Mouse (Mus musculus): ENCODE results near the gene Pfdn6. TPM values are rescaled to one million over a fixed set of nuclear protein-coding genes. Genes with fewer than 3 reads are reported as not detected.
"Not testable (repeated sequence)": the region's sequence is repeated elsewhere in the genome, so short reads cannot be mapped to it uniquely, and the experiment has no call there.

The Pfdn6 gene
- polyA plus RNA-seq, 1 experiment from 2014 or later, result 208 TPM

- H3K9me3 ChIP-seq (ENCODE audit: control insufficient read depth, low read length), result no peaks in the 10 kb centered on the region
- no peak overlapping the region for H3K27ac ChIP-seq (replicated peaks; ENCODE audit: low read depth, low read length)
- no peak for DNase-seq (ENCODE audit: low spot score)
- no peak overlapping the region for H3K4me3 ChIP-seq (ENCODE audit: low read depth, low read length)
- H3K9ac ChIP-seq (ENCODE audit: low read length), result no peak overlapping the region
- no peak overlapping the region for H3K4me2 ChIP-seq (ENCODE audit: low read depth, severe bottlenecking)
- no peak for ATAC-seq (ENCODE audit: insufficient number of reproducible peaks, low FRiP score, low TSS enrichment, low read depth)
- WGBS, result 81% methylated on average over 7 of the region's 7 CpGs
- H3K4me1 ChIP-seq (ENCODE audit: control insufficient read depth, insufficient read depth, low read length), result no peaks in the 10 kb centered on the region
- no peaks in the 10 kb centered on the region for H3K36me3 ChIP-seq (ENCODE audit: control insufficient read depth, insufficient read depth, low read length)
- no peaks in the 10 kb centered on the region for H3K27me3 ChIP-seq (ENCODE audit: control insufficient read depth, insufficient read depth, low read length)
Measured at GRCm38 (mm10) chr17:33902491-33902890, 37.7 kb downstream of the Pfdn6 start.

GRCm38 (mm10) chr17:33902079-33902478 is 38.1 kb downstream of the Pfdn6 start:
- WGBS, result 34% methylated on average over 4 of the region's 4 CpGs
- Histone ChIP-seq H3K4me1 (ENCODE audit: control insufficient read depth, insufficient read depth, low read length) (no peaks in the 10 kb centered on the region), H3K27me3 (ENCODE audit: control insufficient read depth, insufficient read depth, low read length) (no peaks in the 10 kb centered on the region), H3K9me3 (ENCODE audit: control insufficient read depth, low read length) (no peaks in the 10 kb centered on the region), H3K9ac (ENCODE audit: low read length) (no peak overlapping the region), H3K27ac (replicated peaks; ENCODE audit: low read depth, low read length) (no peak overlapping the region), H3K4me3 (ENCODE audit: low read depth, low read length) (no peak overlapping the region), H3K4me2 (ENCODE audit: low read depth, severe bottlenecking) (no peak overlapping the region), H3K36me3 (ENCODE audit: control insufficient read depth, insufficient read depth, low read length) (no peaks in the 10 kb centered on the region)
- no peak for ATAC-seq (ENCODE audit: insufficient number of reproducible peaks, low FRiP score, low TSS enrichment, low read depth)
- no peak for DNase-seq (ENCODE audit: low spot score)

GRCm38 (mm10) chr17:33901653-33902052 is 38.5 kb downstream of the Pfdn6 start:
- no peak for DNase-seq (ENCODE audit: low spot score)
- H3K4me2 ChIP-seq (ENCODE audit: low read depth, severe bottlenecking), result no peak overlapping the region
- H3K27me3 ChIP-seq (ENCODE audit: control insufficient read depth, insufficient read depth, low read length), result no peaks in the 10 kb centered on the region
- WGBS, result 74% methylated on average over 4 of the region's 4 CpGs
- no peaks in the 10 kb centered on the region for H3K36me3 ChIP-seq (ENCODE audit: control insufficient read depth, insufficient read depth, low read length)
- no peak overlapping the region for H3K4me3 ChIP-seq (ENCODE audit: low read depth, low read length)
- H3K9ac ChIP-seq (ENCODE audit: low read length), result no peak overlapping the region
- no peaks in the 10 kb centered on the region for H3K9me3 ChIP-seq (ENCODE audit: control insufficient read depth, low read length)
- no peak overlapping the region for H3K27ac ChIP-seq (replicated peaks; ENCODE audit: low read depth, low read length)
- H3K4me1 ChIP-seq (ENCODE audit: control insufficient read depth, insufficient read depth, low read length), result no peaks in the 10 kb centered on the region
- ATAC-seq (ENCODE audit: insufficient number of reproducible peaks, low FRiP score, low TSS enrichment, low read depth), result no peak

- WGBS, result 81% methylated on average over 4 of the region's 4 CpGs
- H3K4me2 ChIP-seq (ENCODE audit: low read depth, severe bottlenecking), result no peak overlapping the region
- no peaks in the 10 kb centered on the region for H3K27me3 ChIP-seq (ENCODE audit: control insufficient read depth, insufficient read depth, low read length)
- H3K36me3 ChIP-seq (ENCODE audit: control insufficient read depth, insufficient read depth, low read length), result no peaks in the 10 kb centered on the region
- no peak for ATAC-seq (ENCODE audit: insufficient number of reproducible peaks, low FRiP score, low TSS enrichment, low read depth)
- H3K4me3 ChIP-seq (ENCODE audit: low read depth, low read length), result no peak overlapping the region
- no peaks in the 10 kb centered on the region for H3K4me1 ChIP-seq (ENCODE audit: control insufficient read depth, insufficient read depth, low read length)
- H3K27ac ChIP-seq (replicated peaks; ENCODE audit: low read depth, low read length), result no peak overlapping the region
- no peak for DNase-seq (ENCODE audit: low spot score)
- no peak overlapping the region for H3K9ac ChIP-seq (ENCODE audit: low read length)
- H3K9me3 ChIP-seq (ENCODE audit: control insufficient read depth, low read length), result no peaks in the 10 kb centered on the region
Measured at GRCm38 (mm10) chr17:33900989-33901314, 39.2 kb downstream of the Pfdn6 start.

- Histone ChIP-seq H3K27me3 (ENCODE audit: control insufficient read depth, insufficient read depth, low read length) (no peaks in the 10 kb centered on the region), H3K4me2 (ENCODE audit: low read depth, severe bottlenecking) (no peak overlapping the region), H3K9ac (ENCODE audit: low read length) (no peak overlapping the region), H3K36me3 (ENCODE audit: control insufficient read depth, insufficient read depth, low read length) (no peaks in the 10 kb centered on the region), H3K4me3 (ENCODE audit: low read depth, low read length) (no peak overlapping the region), H3K27ac (replicated peaks; ENCODE audit: low read depth, low read length) (no peak overlapping the region), H3K9me3 (ENCODE audit: control insufficient read depth, low read length) (no peaks in the 10 kb centered on the region), H3K4me1 (ENCODE audit: control insufficient read depth, insufficient read depth, low read length) (no peaks in the 10 kb centered on the region)
- no peak for ATAC-seq (ENCODE audit: insufficient number of reproducible peaks, low FRiP score, low TSS enrichment, low read depth)
- 64% methylated on average over 7 of the region's 7 CpGs for WGBS
- DNase-seq (ENCODE audit: low spot score), result no peak
Measured at GRCm38 (mm10) chr17:33900281-33900988, 39.7 kb downstream of the Pfdn6 start.

- Histone ChIP-seq H3K4me1 (ENCODE audit: control insufficient read depth, insufficient read depth, low read length) (no peaks in the 10 kb centered on the region), H3K4me2 (ENCODE audit: low read depth, severe bottlenecking) (no peak overlapping the region), H3K9me3 (ENCODE audit: control insufficient read depth, low read length) (no peaks in the 10 kb centered on the region), H3K9ac (ENCODE audit: low read length) (no peak overlapping the region), H3K27ac (replicated peaks; ENCODE audit: low read depth, low read length) (no peak overlapping the region), H3K36me3 (ENCODE audit: control insufficient read depth, insufficient read depth, low read length) (no peaks in the 10 kb centered on the region), H3K27me3 (ENCODE audit: control insufficient read depth, insufficient read depth, low read length) (no peaks in the 10 kb centered on the region), H3K4me3 (ENCODE audit: low read depth, low read length) (no peak overlapping the region)
- no peak for DNase-seq (ENCODE audit: low spot score)
- WGBS, result 82% methylated on average over 4 of the region's 4 CpGs
- no peak for ATAC-seq (ENCODE audit: insufficient number of reproducible peaks, low FRiP score, low TSS enrichment, low read depth)
Measured at GRCm38 (mm10) chr17:33899642-33900041, 40.5 kb downstream of the Pfdn6 start.

- H3K4me2 ChIP-seq (ENCODE audit: low read depth, severe bottlenecking); DNase-seq (ENCODE audit: low spot score); H3K4me3 ChIP-seq (ENCODE audit: low read depth, low read length); H3K4me1 ChIP-seq (ENCODE audit: control insufficient read depth, insufficient read depth, low read length); H3K36me3 ChIP-seq (ENCODE audit: control insufficient read depth, insufficient read depth, low read length); H3K9me3 ChIP-seq (ENCODE audit: control insufficient read depth, low read length); H3K27ac ChIP-seq (replicated peaks; ENCODE audit: low read depth, low read length); H3K9ac ChIP-seq (ENCODE audit: low read length); ATAC-seq (ENCODE audit: insufficient number of reproducible peaks, low FRiP score, low TSS enrichment, low read depth); H3K27me3 ChIP-seq (ENCODE audit: control insufficient read depth, insufficient read depth, low read length): not testable (repeated sequence)
- 87% methylated on average over 4 of the region's 4 CpGs for WGBS
Measured at GRCm38 (mm10) chr17:33898193-33898592, 42.0 kb downstream of the Pfdn6 start.

GRCm38 (mm10) chr17:33897114-33897794 is 42.9 kb downstream of the Pfdn6 start:
- Histone ChIP-seq H3K4me2 (ENCODE audit: low read depth, severe bottlenecking) (no peak overlapping the region), H3K9me3 (ENCODE audit: control insufficient read depth, low read length) (no peaks in the 10 kb centered on the region), H3K4me1 (ENCODE audit: control insufficient read depth, insufficient read depth, low read length) (no peaks in the 10 kb centered on the region), H3K27ac (replicated peaks; ENCODE audit: low read depth, low read length) (no peak overlapping the region), H3K9ac (ENCODE audit: low read length) (no peak overlapping the region), H3K27me3 (ENCODE audit: control insufficient read depth, insufficient read depth, low read length) (no peaks in the 10 kb centered on the region), H3K4me3 (ENCODE audit: low read depth, low read length) (no peak overlapping the region), H3K36me3 (ENCODE audit: control insufficient read depth, insufficient read depth, low read length) (no peaks in the 10 kb centered on the region)
- DNase-seq (ENCODE audit: low spot score) (peak; percentile 65), ATAC-seq (ENCODE audit: insufficient number of reproducible peaks, low FRiP score, low TSS enrichment, low read depth) (no peak)
- 46% methylated on average over 6 of the region's 6 CpGs for WGBS

All from limb, embryonic 11.5 days (tissue).